Mouse (Mus musculus) C2C12 (cell line): Measurements from ENCODE around the gene Ltb4r1.
A peak's percentile ranks its signal among the peaks of the same experiment; 100 is the strongest.

Source experiments
- CTCF ChIP-seq: IDR thresholded peaks from one replicate; pipeline ENCODE4 v1.5.1; 2011; ENCODE audit not compliant: control insufficient read depth, insufficient read depth, insufficient read length
- MYOD1 ChIP-seq: IDR thresholded peaks from one replicate; pipeline ENCODE4 v1.6.1; 2011; ENCODE audit warnings: low read depth; ENCODE audit not compliant: control insufficient read depth, insufficient read length

DNA sequence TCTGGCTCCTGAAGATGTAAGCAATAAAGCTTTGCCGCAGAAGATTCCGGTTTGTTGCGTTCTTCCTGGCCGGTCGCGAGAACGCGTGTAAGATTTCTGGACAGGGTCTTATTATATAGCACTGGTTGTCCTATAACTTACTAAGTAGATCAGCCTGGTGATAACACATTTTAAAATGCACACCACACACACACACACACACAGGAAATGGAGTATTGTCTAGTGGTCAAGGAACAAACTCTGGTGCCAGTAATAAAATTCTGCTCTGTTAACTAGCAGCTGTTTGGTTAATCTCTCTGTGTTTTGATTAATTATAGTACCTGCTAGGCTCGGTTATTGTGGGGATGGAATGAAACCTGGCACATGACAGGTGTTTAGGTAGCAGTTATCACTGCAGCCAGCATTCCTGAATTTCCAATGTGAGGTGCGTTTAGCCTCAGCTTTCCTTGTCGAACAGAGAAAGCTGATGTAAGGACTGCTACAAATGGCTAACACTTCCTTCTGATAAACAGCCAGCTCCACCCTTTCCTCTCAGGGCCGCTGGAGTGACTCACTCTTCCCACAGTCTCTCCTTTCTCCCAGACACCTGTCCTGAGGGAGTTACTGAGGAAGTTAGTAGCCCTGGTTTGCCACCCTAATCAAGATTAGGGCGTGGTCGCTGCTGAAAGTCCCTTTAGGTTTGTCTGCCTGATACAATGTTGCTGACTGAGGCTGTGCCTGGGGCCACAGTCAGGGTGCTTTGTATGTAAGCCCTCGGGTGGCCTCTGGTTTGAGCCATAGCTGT lies 29.8 kb downstream of the Ltb4r1 start:
- no peak for TF ChIP-seq CTCF
- peak; percentile 78 for TF ChIP-seq MYOD1
